Mouse (Mus musculus): ENCODE results near the gene Tenm4. TPM values are rescaled to one million over a fixed set of nuclear protein-coding genes. Genes with fewer than 3 reads are reported as not detected.

Gene Tenm4
- total and polyA plus RNA-seq, 3 experiments, result 0.04 to 0.38 TPM; not detected in 1

GRCm38 (mm10) chr7:96813497-96814400 lies 642.7 kb downstream of the Tenm4 start:
- DNase-seq (ENCODE audit: low spot score) (no peak), ATAC-seq (ENCODE audit: extremely low read depth, insufficient number of reproducible peaks, low FRiP score, poor library complexity, severe bottlenecking) (no peak)

GRCm38 (mm10) chr7:96814581-96814980 lies 643.5 kb downstream of the Tenm4 start:
- Histone ChIP-seq H3K4me1 (ENCODE audit: insufficient read depth, low read depth, low read length) (no peaks in the 10 kb centered on the region), H3K4me3 (ENCODE audit: low read depth, low read length) (no peak overlapping the region), H3K27me3 (ENCODE audit: insufficient read depth, low read length) (peaks cover 2% of the 10 kb centered on the region; the same call in 1 of the 2 replicates), H3K9me3 (replicated peaks) (peaks cover 3% of the 10 kb centered on the region), H3K36me3 (replicated peaks) (no peaks in the 10 kb centered on the region)
- TF ChIP-seq GATA1 (IDR thresholded peaks at IDR 0.05; ENCODE audit: borderline replicate concordance, low read length) (no peak), POLR2AphosphoS5 (IDR thresholded peaks at IDR 0.05; ENCODE audit: insufficient replicate concordance, low read depth, low read length) (no peak), TAL1 (conservative IDR thresholded peaks at IDR 0.05; ENCODE audit: low read depth, low read length) (no peak), GATA2 (IDR thresholded peaks at IDR 0.05; ENCODE audit: borderline replicate concordance, low read depth, low read length) (no peak), CTCF (IDR thresholded peaks at IDR 0.05; ENCODE audit: low read depth, low read length) (no peak)
- no peak for ATAC-seq (ENCODE audit: extremely low read depth, insufficient number of reproducible peaks, low FRiP score, poor library complexity, severe bottlenecking)
- no peak for DNase-seq (ENCODE audit: low spot score)

More at GRCm38 (mm10) chr7:96813497-96814400, 642.7 kb downstream of the Tenm4 start:
- H3K4me1 ChIP-seq (ENCODE audit: insufficient read depth, low read depth, low read length), result no peaks in the 10 kb centered on the region
- no peaks in the 10 kb centered on the region for H3K36me3 ChIP-seq (replicated peaks)
- TF ChIP-seq GATA2 (IDR thresholded peaks at IDR 0.05; ENCODE audit: borderline replicate concordance, low read depth, low read length) (no peak), TAL1 (conservative IDR thresholded peaks at IDR 0.05; ENCODE audit: low read depth, low read length) (no peak), POLR2AphosphoS5 (IDR thresholded peaks at IDR 0.05; ENCODE audit: insufficient replicate concordance, low read depth, low read length) (no peak), CTCF (IDR thresholded peaks at IDR 0.05; ENCODE audit: low read depth, low read length) (no peak), GATA1 (IDR thresholded peaks at IDR 0.05; ENCODE audit: borderline replicate concordance, low read length) (no peak)
- no peak overlapping the region for H3K4me3 ChIP-seq (ENCODE audit: low read depth, low read length)
- H3K9me3 ChIP-seq (replicated peaks), result peaks cover 3% of the 10 kb centered on the region
- peaks cover 2% of the 10 kb centered on the region; the same call in 1 of the 2 replicates for H3K27me3 ChIP-seq (ENCODE audit: insufficient read depth, low read length)

- TF ChIP-seq GATA1 (IDR thresholded peaks at IDR 0.05; ENCODE audit: borderline replicate concordance, low read length) (no peak), POLR2AphosphoS5 (IDR thresholded peaks at IDR 0.05; ENCODE audit: insufficient replicate concordance, low read depth, low read length) (no peak)
- ATAC-seq (ENCODE audit: extremely low read depth, insufficient number of reproducible peaks, low FRiP score, poor library complexity, severe bottlenecking) (no peak), DNase-seq (ENCODE audit: low spot score) (no peak)
- no peaks in the 10 kb centered on the region for H3K4me1 ChIP-seq (ENCODE audit: insufficient read depth, low read depth, low read length)
- H3K4me3 ChIP-seq (ENCODE audit: low read depth, low read length), result no peak overlapping the region
- no peaks in the 10 kb centered on the region for H3K9me3 ChIP-seq (replicated peaks)
- H3K36me3 ChIP-seq (replicated peaks), result no peaks in the 10 kb centered on the region
- H3K27me3 ChIP-seq (ENCODE audit: insufficient read depth, low read length), result no peaks in the 10 kb centered on the region
These were observed 646.1 kb downstream of the Tenm4 start for GRCm38 (mm10) chr7:96817030-96817674.

- no peak for ATAC-seq (ENCODE audit: extremely low read depth, insufficient number of reproducible peaks, low FRiP score, poor library complexity, severe bottlenecking)
- no peaks in the 10 kb centered on the region for H3K36me3 ChIP-seq (replicated peaks)
- DNase-seq (ENCODE audit: low spot score), result no peak
- no peak for TF ChIP-seq POLR2AphosphoS5 (IDR thresholded peaks at IDR 0.05; ENCODE audit: insufficient replicate concordance, low read depth, low read length)
- TF ChIP-seq GATA1 (IDR thresholded peaks at IDR 0.05; ENCODE audit: borderline replicate concordance, low read length), result no peak
- TF ChIP-seq TAL1 (conservative IDR thresholded peaks at IDR 0.05; ENCODE audit: low read depth, low read length), result no peak
- TF ChIP-seq GATA2 (IDR thresholded peaks at IDR 0.05; ENCODE audit: borderline replicate concordance, low read depth, low read length), result no peak
- no peak for TF ChIP-seq CTCF (IDR thresholded peaks at IDR 0.05; ENCODE audit: low read depth, low read length)
- H3K9me3 ChIP-seq (replicated peaks), result no peaks in the 10 kb centered on the region
- no peak overlapping the region for H3K4me3 ChIP-seq (ENCODE audit: low read depth, low read length)
- no peaks in the 10 kb centered on the region for H3K27me3 ChIP-seq (ENCODE audit: insufficient read depth, low read length)
- H3K4me1 ChIP-seq (ENCODE audit: insufficient read depth, low read depth, low read length), result no peaks in the 10 kb centered on the region
These were observed 647.3 kb downstream of the Tenm4 start for GRCm38 (mm10) chr7:96818236-96818916.

GRCm38 (mm10) chr7:96819538-96819937 lies 648.5 kb downstream of the Tenm4 start:
- no peak for DNase-seq (ENCODE audit: low spot score)
- ATAC-seq (ENCODE audit: extremely low read depth, insufficient number of reproducible peaks, low FRiP score, poor library complexity, severe bottlenecking), result no peak
- Histone ChIP-seq H3K4me3 (ENCODE audit: low read depth, low read length) (no peak overlapping the region), H3K36me3 (replicated peaks) (no peaks in the 10 kb centered on the region), H3K9me3 (replicated peaks) (peaks cover 3% of the 10 kb centered on the region), H3K4me1 (ENCODE audit: insufficient read depth, low read depth, low read length) (no peaks in the 10 kb centered on the region), H3K27me3 (ENCODE audit: insufficient read depth, low read length) (no peaks in the 10 kb centered on the region)
- TF ChIP-seq POLR2AphosphoS5 (IDR thresholded peaks at IDR 0.05; ENCODE audit: insufficient replicate concordance, low read depth, low read length) (no peak), GATA2 (IDR thresholded peaks at IDR 0.05; ENCODE audit: borderline replicate concordance, low read depth, low read length) (no peak), TAL1 (conservative IDR thresholded peaks at IDR 0.05; ENCODE audit: low read depth, low read length) (no peak), GATA1 (IDR thresholded peaks at IDR 0.05; ENCODE audit: borderline replicate concordance, low read length) (no peak), CTCF (IDR thresholded peaks at IDR 0.05; ENCODE audit: low read depth, low read length) (no peak)

- Histone ChIP-seq H3K9me3 (replicated peaks) (peaks cover 3% of the 10 kb centered on the region), H3K27me3 (ENCODE audit: insufficient read depth, low read length) (no peaks in the 10 kb centered on the region), H3K36me3 (replicated peaks) (no peaks in the 10 kb centered on the region), H3K4me1 (ENCODE audit: insufficient read depth, low read depth, low read length) (no peaks in the 10 kb centered on the region), H3K4me3 (ENCODE audit: low read depth, low read length) (no peak overlapping the region)
- ATAC-seq (ENCODE audit: extremely low read depth, insufficient number of reproducible peaks, low FRiP score, poor library complexity, severe bottlenecking), result no peak
- TF ChIP-seq GATA2 (IDR thresholded peaks at IDR 0.05; ENCODE audit: borderline replicate concordance, low read depth, low read length) (no peak), GATA1 (IDR thresholded peaks at IDR 0.05; ENCODE audit: borderline replicate concordance, low read length) (no peak), POLR2AphosphoS5 (IDR thresholded peaks at IDR 0.05; ENCODE audit: insufficient replicate concordance, low read depth, low read length) (no peak), CTCF (IDR thresholded peaks at IDR 0.05; ENCODE audit: low read depth, low read length) (no peak)
- no peak for DNase-seq (ENCODE audit: low spot score)
These were observed 649.3 kb downstream of the Tenm4 start for GRCm38 (mm10) chr7:96820343-96820742.

Measured in G1E (cell line).